Comparison of ENCODE assay signal across 8 mouse cellular contexts in genomic region chr7:126759050-126759671, GRCm38 (mm10). TPM values are rescaled to one million over a fixed set of nuclear protein-coding genes. Genes with fewer than 3 reads are reported as not detected.
DNase-seq lines count a peak whose midpoint lies in the region; ATAC-seq and TF ChIP-seq lines count a peak whose summit lies in the region.

Gene Mapk3, plus strand, starts transcription at chr7:126759601.

- H3K4me2 ChIP-seq in embryonic facial prominence, embryonic 14.5 days (ENCODE audit: low read depth, low read length), result peak within 1 kb of the TSS; percentile 97
- peak within 1 kb of the TSS; percentile 89 for H3K4me2 ChIP-seq in limb, embryonic 12.5 days
- peak within 1 kb of the TSS; percentile 88 for H3K4me2 ChIP-seq in midbrain, embryonic 14.5 days (ENCODE audit: low read length)

- peak; percentile 69 for TF ChIP-seq CTCF in bone marrow, adult 2 months (IDR thresholded peaks at IDR 0.05; ENCODE audit: control insufficient read depth, insufficient read depth, low read length)
- TF ChIP-seq CTCF in heart, adult 2 months (IDR thresholded peaks at IDR 0.05), result peak; percentile 82
- peak; percentile 67 for TF ChIP-seq CTCF in kidney, adult 2 months (conservative IDR thresholded peaks at IDR 0.05; ENCODE audit: insufficient read depth, insufficient read length, low read depth, low read length)

- peak within 1 kb of the TSS; percentile 89 for H3K4me3 ChIP-seq in bone marrow, adult 2 months (replicated peaks; ENCODE audit: control insufficient read depth, low read depth, low read length)
- H3K4me3 ChIP-seq in embryonic facial prominence, embryonic 14.5 days (ENCODE audit: low read depth, low read length), result peak within 1 kb of the TSS; percentile 85
- H3K4me3 ChIP-seq in heart, adult 2 months, result peak within 1 kb of the TSS; percentile 81
- H3K4me3 ChIP-seq in kidney, adult 2 months (ENCODE audit: insufficient read depth, low read depth, low read length), result peak within 1 kb of the TSS; percentile 90
- peak within 1 kb of the TSS; percentile 77 for H3K4me3 ChIP-seq in limb, embryonic 12.5 days (replicated peaks)
- H3K4me3 ChIP-seq in midbrain, embryonic 14.5 days (replicated peaks; ENCODE audit: low read depth, low read length), result peak within 1 kb of the TSS; percentile 61

- intact Hi-C loops in heart, adult 2 months (cut with DNase I), result loop anchor here (1.0 kb wide), 1 partner anchor 268 kb away; the partner anchor contains the start of gene Maz

- peak; percentile 69 for ATAC-seq in embryonic facial prominence, embryonic 14.5 days (ENCODE audit: low read depth)
- ATAC-seq in limb, embryonic 12.5 days (ENCODE audit: insufficient number of reproducible peaks, insufficient read depth, low FRiP score, low TSS enrichment, low read depth), result 0 out of 2 replicates have a peak, but pooled peaks have one; percentile 44
- ATAC-seq in midbrain, embryonic 14.5 days (ENCODE audit: low FRiP score, low TSS enrichment), result peak; percentile 61

- DNase-seq in A20 (ENCODE audit: low read depth, low spot score), result peak; percentile 94
- DNase-seq in embryonic facial prominence, embryonic 14.5 days (ENCODE audit: low spot score), result peak; percentile 94
- DNase-seq in heart, adult 2 months, result peak; percentile 90 to 94
- DNase-seq in kidney, adult 2 months, result peak; percentile 95
- peak; percentile 96 for DNase-seq in midbrain, embryonic 14.5 days
- DNase-seq in spleen, adult 12 weeks (ENCODE audit: low spot score), result peak; percentile 87

- H3K36me3 ChIP-seq in embryonic facial prominence, embryonic 14.5 days (ENCODE audit: control insufficient read depth, insufficient read depth, low read length), result peaks cover 13% of the 10 kb centered on the region; the same call in 1 of the 2 replicates
- peaks cover 6% of the 10 kb centered on the region; the same call in 1 of the 2 replicates for H3K36me3 ChIP-seq in heart, adult 2 months (ENCODE audit: control insufficient read depth, insufficient read depth, low read length)
- H3K36me3 ChIP-seq in kidney, adult 2 months (ENCODE audit: control insufficient read depth, insufficient read depth, low read length), result no peaks in the 10 kb centered on the region
- peaks cover 26% of the 10 kb centered on the region for H3K36me3 ChIP-seq in limb, embryonic 12.5 days
- peaks cover 20% of the 10 kb centered on the region for H3K36me3 ChIP-seq in midbrain, embryonic 14.5 days (ENCODE audit: control insufficient read depth, insufficient read depth, low read length)

- no peaks in the 10 kb centered on the region for H3K27me3 ChIP-seq in embryonic facial prominence, embryonic 14.5 days (replicated peaks; ENCODE audit: control insufficient read depth, insufficient read depth, low read length)
- H3K27me3 ChIP-seq in heart, adult 2 months (ENCODE audit: control insufficient read depth, insufficient read depth, low read length), result no peaks in the 10 kb centered on the region
- H3K27me3 ChIP-seq in kidney, adult 2 months (replicated peaks; ENCODE audit: control insufficient read depth, insufficient read depth, low read length), result no peaks in the 10 kb centered on the region
- no peaks in the 10 kb centered on the region for H3K27me3 ChIP-seq in limb, embryonic 12.5 days
- H3K27me3 ChIP-seq in midbrain, embryonic 14.5 days (ENCODE audit: control insufficient read depth, insufficient read depth, low read length), result no peaks in the 10 kb centered on the region

- WGBS in bone marrow, adult 2 months, result 3% methylated on average over 38 of the region's 38 CpGs
- WGBS in embryonic facial prominence, embryonic 14.5 days, result 2% methylated on average over 11 of the region's 38 CpGs
- WGBS in heart, adult 2 months, result 2% methylated on average over 30 of the region's 38 CpGs
- WGBS in kidney, adult 2 months, result 1% methylated on average over 31 of the region's 38 CpGs
- WGBS in limb, embryonic 12.5 days, result 0% methylated on average over 26 of the region's 38 CpGs
- WGBS in midbrain, embryonic 14.5 days, result 2% methylated on average over 29 of the region's 38 CpGs

- H3K4me1 ChIP-seq in bone marrow, adult 2 months (ENCODE audit: control insufficient read depth, insufficient read depth, low read length), result peaks cover 8% of the 10 kb centered on the region
- H3K4me1 ChIP-seq in embryonic facial prominence, embryonic 14.5 days (ENCODE audit: control insufficient read depth, insufficient read depth, low read length), result peaks cover 12% of the 10 kb centered on the region
- peaks cover 11% of the 10 kb centered on the region for H3K4me1 ChIP-seq in heart, adult 2 months (ENCODE audit: control insufficient read depth, insufficient read depth, low read length)
- H3K4me1 ChIP-seq in kidney, adult 2 months (ENCODE audit: control insufficient read depth, insufficient read depth, low read length), result peaks cover 9% of the 10 kb centered on the region; the same call in 1 of the 2 replicates
- peaks cover 18% of the 10 kb centered on the region for H3K4me1 ChIP-seq in limb, embryonic 12.5 days (replicated peaks)
- H3K4me1 ChIP-seq in midbrain, embryonic 14.5 days (ENCODE audit: control insufficient read depth, insufficient read depth, low read length), result peaks cover 15% of the 10 kb centered on the region

- TF ChIP-seq EP300 in heart, adult 2 months (IDR thresholded peaks at IDR 0.05; ENCODE audit: insufficient read depth, low read depth, low read length), result 0 out of 2 replicates have a peak, but pooled peaks have one; percentile 35

- TF ChIP-seq POLR2A in bone marrow, adult 2 months (IDR thresholded peaks at IDR 0.05; ENCODE audit: borderline replicate concordance, control insufficient read depth, low read depth, low read length), result no peak
- no peak for TF ChIP-seq POLR2A in heart, adult 2 months (IDR thresholded peaks at IDR 0.05; ENCODE audit: insufficient read depth, low read depth, low read length)
- TF ChIP-seq POLR2A in kidney, adult 2 months (IDR thresholded peaks at IDR 0.05; ENCODE audit: low read depth, low read length), result no peak

- H3K79me2 ChIP-seq in heart, adult 2 months (replicated peaks; ENCODE audit: control insufficient read depth, insufficient read depth, low read length), result no peaks in the 10 kb centered on the region; the same call in 1 of the 2 replicates

- H3K9me3 ChIP-seq in embryonic facial prominence, embryonic 14.5 days (ENCODE audit: control insufficient read depth, low read length), result no peaks in the 10 kb centered on the region
- no peaks in the 10 kb centered on the region for H3K9me3 ChIP-seq in limb, embryonic 12.5 days
- no peaks in the 10 kb centered on the region for H3K9me3 ChIP-seq in midbrain, embryonic 14.5 days (ENCODE audit: control insufficient read depth, low read length)

- peak within 1 kb of the TSS; percentile 71 for H3K27ac ChIP-seq in bone marrow, adult 2 months (ENCODE audit: control insufficient read depth, insufficient read depth, low read depth, low read length, poor library complexity)
- peak within 1 kb of the TSS; percentile 84 for H3K27ac ChIP-seq in embryonic facial prominence, embryonic 14.5 days (replicated peaks; ENCODE audit: low read depth, low read length)
- peak within 1 kb of the TSS; percentile 94 for H3K27ac ChIP-seq in heart, adult 2 months
- peak within 1 kb of the TSS; percentile 81 for H3K27ac ChIP-seq in kidney, adult 2 months (ENCODE audit: insufficient read depth, low read depth, low read length)
- peak within 1 kb of the TSS; percentile 84 for H3K27ac ChIP-seq in limb, embryonic 12.5 days
- peak within 1 kb of the TSS; percentile 87 for H3K27ac ChIP-seq in midbrain, embryonic 14.5 days (replicated peaks; ENCODE audit: low read depth, low read length)

- peak within 1 kb of the TSS; percentile 89 for H3K9ac ChIP-seq in embryonic facial prominence, embryonic 14.5 days (ENCODE audit: low read depth, low read length)
- peak within 1 kb of the TSS; percentile 96 for H3K9ac ChIP-seq in heart, adult 2 months (ENCODE audit: low read depth, low read length)
- H3K9ac ChIP-seq in limb, embryonic 12.5 days (replicated peaks), result peak within 1 kb of the TSS; percentile 82
- H3K9ac ChIP-seq in midbrain, embryonic 14.5 days (replicated peaks; ENCODE audit: low read length), result peak within 1 kb of the TSS; percentile 70

RNA-seq across cellular contexts. Expression of gene Mapk3, which starts in this region (rescaled TPM):
- 78.4 and 117 TPM in 2 replicates for polyA plus RNA-seq in bone marrow, adult 2 months (2011; ENCODE audit: insufficient read depth, insufficient read length, low replicate concordance, missing spikeins)
- polyA plus RNA-seq in embryonic facial prominence, embryonic 14.5 days (2014; fragmentation: Nextera tagmentation; extraction: Ambion mirVana), result 61.9 and 62.3 TPM in 2 replicates
- total RNA-seq in heart, adult 2 months (2021), result 10 to 100 TPM; 45.9 to 53.1 TPM
- 111 and 120 TPM in 2 replicates for polyA plus RNA-seq in heart, adult 2 months (2012; rRNA removed)
- polyA plus RNA-seq in kidney, adult 2 months (2012; rRNA removed), result 210 and 216 TPM in 2 replicates
- polyA plus RNA-seq in limb, embryonic 12.5 days (2016; fragmentation: Nextera tagmentation; extraction: Ambion mirVana), result 36.4 and 38.5 TPM in 2 replicates
- polyA plus RNA-seq in midbrain, embryonic 14.5 days (2014; fragmentation: Nextera tagmentation; extraction: Ambion mirVana), result 78.4 and 110 TPM in 2 replicates

Comparison
In these comparisons a context has a peak if more than half of its experiments do, and no peak if none do; other contexts are left out.
1. Peak in every context shown above with its lines: DNase-seq, ATAC-seq, H3K4me3 ChIP-seq and H3K27ac ChIP-seq.